Mouse (Mus musculus) liver, postnatal 0 days (tissue): Measurements from ENCODE around the gene Ctnnbip1.
A peak's percentile ranks its signal among the peaks of the same experiment; 100 is the strongest.

ENCODE experiments used
- CTCF ChIP-seq: sonication (generic); IDR thresholded peaks from 2 replicates; pipeline ENCODE4 v1.5.1; 2016; ENCODE audit warnings: antibody characterized with exemption, low read depth
- EP300 ChIP-seq: IDR thresholded peaks from 2 replicates; pipeline ENCODE4 v1.6.1; 2016; ENCODE audit warnings: antibody characterized with exemption, low read depth, mild to moderate bottlenecking

DNA sequence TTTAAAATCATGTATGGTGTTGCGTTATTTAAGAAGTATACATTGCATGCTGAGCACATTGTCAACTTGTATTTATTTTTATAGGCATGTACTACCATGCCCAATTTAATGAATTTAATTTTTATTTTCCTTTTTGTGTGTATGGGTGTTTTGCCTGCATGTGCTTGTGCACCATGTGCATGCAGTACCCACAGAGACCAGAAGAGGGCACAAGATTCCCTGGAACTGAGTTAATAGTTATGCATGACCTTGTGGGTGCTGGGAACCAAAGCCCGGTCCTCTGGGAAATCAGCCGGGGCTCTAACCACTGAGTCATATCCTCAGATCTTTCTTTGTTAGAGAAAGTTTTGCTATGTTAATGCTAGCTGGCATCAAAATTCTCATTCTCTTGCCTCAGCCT, 96.8 kb downstream of the Ctnnbip1 start:
- TF ChIP-seq CTCF (peak; percentile 34), EP300 (no peak)
